Mouse (Mus musculus) heart, embryonic 15.5 days (tissue): ENCODE data around the gene Tmem139. TPM values are rescaled to one million over a fixed set of nuclear protein-coding genes. Genes with fewer than 3 reads are reported as not detected.

Experiments used
- ATAC-seq: fragments of 200-750 bp; cut with Nextera tagmentation; replicated peaks from 2 replicates; pipeline ENCODE4 v1.8.0; 2017; ENCODE audit warnings: low read depth, moderate TSS enrichment; ENCODE audit not compliant: insufficient number of reproducible peaks, insufficient read depth, low FRiP score
- H3K27ac ChIP-seq: fragments of 300-500 bp; sonication (generic); 2 replicates; pipeline ENCODE4 v1.5.1; 2015; ENCODE audit warnings: mild to moderate bottlenecking, inconsistent platforms
- H3K27me3 ChIP-seq: fragments of 300-500 bp; sonication (generic); 2 replicates; pipeline ENCODE4 v1.6.1; 2015; ENCODE audit warnings: inconsistent platforms
- H3K36me3 ChIP-seq: fragments of 300-500 bp; sonication (generic); 2 replicates; pipeline ENCODE4 v1.6.1; 2015; ENCODE audit warnings: mild to moderate bottlenecking, inconsistent platforms
- H3K4me1 ChIP-seq: fragments of 300-500 bp; sonication (generic); replicated peaks from 2 replicates; pipeline ENCODE4 v1.6.1; 2015; ENCODE audit warnings: inconsistent platforms
- H3K4me2 ChIP-seq: fragments of 300-500 bp; sonication (generic); 2 replicates; pipeline ENCODE4 v1.6.1; 2015; ENCODE audit warnings: inconsistent platforms, mild to moderate bottlenecking, moderate library complexity
- H3K4me3 ChIP-seq: fragments of 300-500 bp; sonication (generic); 2 replicates; pipeline ENCODE4 v1.5.1; 2015; ENCODE audit warnings: mild to moderate bottlenecking, inconsistent platforms
- H3K9ac ChIP-seq: fragments of 300-500 bp; sonication (generic); 2 replicates; pipeline ENCODE4 v1.6.1; 2015; ENCODE audit warnings: mild to moderate bottlenecking, inconsistent platforms
- H3K9me3 ChIP-seq: fragments of 300-500 bp; sonication (generic); replicated peaks from 2 replicates; pipeline ENCODE4 v1.6.1; 2016; ENCODE audit warnings: inconsistent platforms
- WGBS: fragments of 180-500 bp; shearing (Covaris S2); methylation state at CpG from one replicate; pipeline ENCODE4 v1.1.7; 2015; ENCODE audit warnings: mixed read lengths; 5-methylcytosine and 5-hydroxymethylcytosine counted together
- polyA plus RNA-seq: library from polyadenylated mRNA; unstranded; fragments of >200 nt; fragmentation: Nextera tagmentation; extraction: Ambion mirVana; gene quantifications from 2 replicates; pipeline ENCODE4 v1.2.1, GENCODE M21; 2015

Gene Tmem139
- polyA plus RNA-seq, 1 experiment from 2014 or later: 0.31 TPM

GRCm38 (mm10) chr6:42286448-42286847 is 24.7 kb downstream of the Tmem139 start, which contains the start of gene Clcn1:
TSS of gene Clcn1 (plus strand) at chr6:42286685.
- H3K4me1 ChIP-seq: peaks cover 14% of the 10 kb centered on the region
- no peaks in the 10 kb centered on the region for H3K9me3 ChIP-seq
- no peaks in the 10 kb centered on the region for H3K27me3 ChIP-seq
- H3K27ac ChIP-seq: no peak within 1 kb of the TSS
- peaks cover 11% of the 10 kb centered on the region for H3K36me3 ChIP-seq
- ATAC-seq: no peak
- no peak within 1 kb of the TSS for H3K9ac ChIP-seq
- WGBS: 53% methylated on average over 4 of the region's 5 CpGs
- H3K4me3 ChIP-seq: no peak within 1 kb of the TSS
- H3K4me2 ChIP-seq: no peak within 1 kb of the TSS

GRCm38 (mm10) chr6:42287562-42287961 is 25.8 kb downstream of the Tmem139 start:
- ATAC-seq: no peak
- Histone ChIP-seq H3K4me2 (no peak overlapping the region), H3K27ac (no peak overlapping the region), H3K27me3 (no peaks in the 10 kb centered on the region), H3K36me3 (peaks cover under 1% of the 10 kb centered on the region; the same call in 1 of the 2 replicates), H3K4me3 (no peak overlapping the region), H3K9ac (no peak overlapping the region), H3K4me1 (peaks cover 12% of the 10 kb centered on the region), H3K9me3 (no peaks in the 10 kb centered on the region)

- 84% methylated on average over 6 of the region's 6 CpGs for WGBS
- Histone ChIP-seq H3K27me3 (no peaks in the 10 kb centered on the region), H3K4me3 (no peak overlapping the region), H3K9me3 (no peaks in the 10 kb centered on the region), H3K4me1 (0 out of 2 replicates have a peak, but pooled peaks cover 2% of the 10 kb centered on the region), H3K9ac (no peak overlapping the region), H3K36me3 (no peaks in the 10 kb centered on the region), H3K27ac (no peak overlapping the region), H3K4me2 (no peak overlapping the region)
- ATAC-seq: no peak
Observed at GRCm38 (mm10) chr6:42293327-42293726, 31.6 kb downstream of the Tmem139 start.

GRCm38 (mm10) chr6:42295549-42296094 is 33.9 kb downstream of the Tmem139 start:
- Histone ChIP-seq H3K36me3 (no peaks in the 10 kb centered on the region), H3K27ac (no peak overlapping the region), H3K4me2 (no peak overlapping the region), H3K4me3 (no peak overlapping the region), H3K27me3 (no peaks in the 10 kb centered on the region), H3K9ac (no peak overlapping the region), H3K9me3 (no peaks in the 10 kb centered on the region), H3K4me1 (0 out of 2 replicates have a peak, but pooled peaks cover 2% of the 10 kb centered on the region)
- 0 out of 2 replicates have a peak, but pooled peaks have one; percentile 39 for ATAC-seq
- WGBS: 57% methylated on average over 3 of the region's 3 CpGs

GRCm38 (mm10) chr6:42299362-42299761 is 37.6 kb downstream of the Tmem139 start:
- H3K4me1 ChIP-seq: 0 out of 2 replicates have a peak, but pooled peaks cover 2% of the 10 kb centered on the region
- ATAC-seq: no peak
- no peaks in the 10 kb centered on the region for H3K36me3 ChIP-seq
- no peaks in the 10 kb centered on the region for H3K27me3 ChIP-seq
- 81% methylated on average over 5 of the region's 5 CpGs for WGBS
- H3K9ac ChIP-seq: no peak overlapping the region
- H3K27ac ChIP-seq: no peak overlapping the region
- H3K4me2 ChIP-seq: no peak overlapping the region
- H3K4me3 ChIP-seq: no peak overlapping the region
- H3K9me3 ChIP-seq: no peaks in the 10 kb centered on the region

GRCm38 (mm10) chr6:42309816-42310378 is 48.1 kb downstream of the Tmem139 start:
- Histone ChIP-seq H3K36me3 (peaks cover 5% of the 10 kb centered on the region; the same call in 1 of the 2 replicates), H3K27me3 (no peaks in the 10 kb centered on the region), H3K27ac (no peak overlapping the region), H3K4me2 (no peak overlapping the region), H3K9ac (no peak overlapping the region), H3K9me3 (no peaks in the 10 kb centered on the region), H3K4me3 (no peak overlapping the region), H3K4me1 (no peaks in the 10 kb centered on the region)
- 42% methylated on average over 8 of the region's 8 CpGs for WGBS
- no peak for ATAC-seq

GRCm38 (mm10) chr6:42310427-42311053 is 48.8 kb downstream of the Tmem139 start:
- 83% methylated on average over 2 of the region's 2 CpGs for WGBS
- no peaks in the 10 kb centered on the region for H3K4me1 ChIP-seq
- no peak overlapping the region for H3K27ac ChIP-seq
- ATAC-seq: no peak
- H3K36me3 ChIP-seq: peaks cover 5% of the 10 kb centered on the region; the same call in 1 of the 2 replicates
- H3K9ac ChIP-seq: no peak overlapping the region
- H3K9me3 ChIP-seq: no peaks in the 10 kb centered on the region
- H3K4me2 ChIP-seq: no peak overlapping the region
- no peak overlapping the region for H3K4me3 ChIP-seq
- H3K27me3 ChIP-seq: no peaks in the 10 kb centered on the region

Other genes with a start within 250 kb of the Tmem139 start
- gene Sva, start 223.6 kb upstream of the Tmem139 start, polyA plus RNA-seq: not detected in 2 replicates
- gene Tas2r139, start 121.0 kb upstream of the Tmem139 start, polyA plus RNA-seq: not detected in 2 replicates
- not detected in 2 replicates for gene Tas2r144, start 46.6 kb upstream of the Tmem139 start, polyA plus RNA-seq
- gene Gstk1, start 16.0 kb upstream of the Tmem139 start, polyA plus RNA-seq: 14.3 and 16.9 TPM in 2 replicates
- 26.2 and 37.2 TPM in 2 replicates for gene Casp2, start 3.0 kb downstream of the Tmem139 start, polyA plus RNA-seq
- gene Clcn1, start 24.7 kb downstream of the Tmem139 start, polyA plus RNA-seq: 0.28 and 0.33 TPM in 2 replicates
- gene Fam131b, start 62.7 kb downstream of the Tmem139 start, polyA plus RNA-seq: 0.10 and 0.24 TPM in 2 replicates
- gene Zyx, start 87.7 kb downstream of the Tmem139 start, polyA plus RNA-seq: 136 and 173 TPM in 2 replicates
- 2.2 and 4.3 TPM in 2 replicates for gene Epha1, start 111.3 kb downstream of the Tmem139 start, polyA plus RNA-seq
- gene Tas2r143, start 138.3 kb downstream of the Tmem139 start, polyA plus RNA-seq: not detected in 2 replicates
- gene Tas2r135, start 143.5 kb downstream of the Tmem139 start, polyA plus RNA-seq: not detected in 2 replicates
- not detected in 2 replicates for gene Tas2r126, start 172.6 kb downstream of the Tmem139 start, polyA plus RNA-seq
- gene Olfr458, start 203.2 kb downstream of the Tmem139 start, polyA plus RNA-seq: not detected in 2 replicates
- not detected in 2 replicates for gene Olfr457, start 214.4 kb downstream of the Tmem139 start, polyA plus RNA-seq
- 0.11 TPM in 1 of 2 replicates, not detected in the other for gene Olfr456, start 225.2 kb downstream of the Tmem139 start, polyA plus RNA-seq